Mouse (Mus musculus) spleen, adult 2 months (tissue): ENCODE data around the gene Mmd. TPM values are rescaled to one million over a fixed set of nuclear protein-coding genes. Genes with fewer than 3 reads are reported as not detected.
A peak's percentile ranks its signal among the peaks of the same experiment; 100 is the strongest.

ENCODE experiments used
- DNase-seq, 2 experiments: peaks; one replicate each; pipeline versions ENCODE4 v3.0.0 to v3.0.0-alpha.2; 2012 to 2021; ENCODE audit warnings: low spot score in 2 of 2, low read depth in 1 of 2
- H3K27ac ChIP-seq: fragments of 200-500 bp; 2 replicates; pipeline ENCODE4 v1.5.1; 2012; ENCODE audit warnings: low read length, inconsistent platforms; ENCODE audit not compliant: insufficient read depth
- H3K27me3 ChIP-seq: fragments of 200-500 bp; 2 replicates; pipeline ENCODE4 v1.6.1; 2012; ENCODE audit warnings: mild to moderate bottlenecking, moderate library complexity, low read length, inconsistent platforms; ENCODE audit not compliant: control insufficient read depth, insufficient read depth
- H3K36me3 ChIP-seq: fragments of 200-500 bp; 2 replicates; pipeline ENCODE4 v1.6.1; 2012; ENCODE audit warnings: mild to moderate bottlenecking, low read length, inconsistent platforms; ENCODE audit not compliant: control insufficient read depth, insufficient read depth
- H3K4me1 ChIP-seq: fragments of 200-500 bp; 2 replicates; pipeline ENCODE4 v1.6.1; 2011; ENCODE audit warnings: inconsistent platforms; ENCODE audit not compliant: control insufficient read depth, insufficient read depth, insufficient read length
- H3K4me3 ChIP-seq: fragments of 200-500 bp; 2 replicates; pipeline ENCODE4 v1.5.1; 2011; ENCODE audit warnings: mild to moderate bottlenecking, inconsistent platforms; ENCODE audit not compliant: insufficient read depth, insufficient read length; ENCODE audit errors: extremely low read depth
- CTCF ChIP-seq: fragments of 200-500 bp; IDR thresholded peaks from 2 replicates; pipeline ENCODE4 v1.5.1; 2011; ENCODE audit warnings: mild to moderate bottlenecking, inconsistent platforms; ENCODE audit not compliant: insufficient read depth, insufficient read length, insufficient replicate concordance; ENCODE audit errors: extremely low read depth
- POLR2A ChIP-seq: fragments of 200-500 bp; IDR thresholded peaks from 2 replicates; pipeline ENCODE4 v1.6.1; 2011; ENCODE audit warnings: low read depth, low read length, inconsistent platforms
- WGBS: fragments of 180-500 bp; shearing (Covaris S2); methylation state at CpG from one replicate; pipeline ENCODE4 v1.1.7; 2018; 5-methylcytosine and 5-hydroxymethylcytosine counted together
- polyA plus RNA-seq: library from polyadenylated mRNA; depleted of rRNA; stranded (reverse); fragments of >200 nt; gene quantifications from 2 replicates; pipeline ENCODE4 v1.2.3, GENCODE M21; 2012; rRNA removed

Gene Mmd
- 9.6 and 14.8 TPM in 2 replicates for polyA plus RNA-seq

- WGBS = under 1% methylated on average over 43 of the region's 51 CpGs
- no peaks in the 10 kb centered on the region for H3K36me3 ChIP-seq
- H3K27me3 ChIP-seq = no peaks in the 10 kb centered on the region
- DNase-seq = peak; percentile 98 to 99
- H3K4me3 ChIP-seq = peak within 1 kb of the TSS; percentile 89
- peak within 1 kb of the TSS; percentile 85 for H3K27ac ChIP-seq
- TF ChIP-seq POLR2A (peak; percentile 93), CTCF (no peak)
- peaks cover 17% of the 10 kb centered on the region for H3K4me1 ChIP-seq
These were observed at the start of gene Mmd for GRCm38 (mm10) chr11:90249025-90249650. TSS of gene Mmd (plus strand) at chr11:90249456.

GRCm38 (mm10) chr11:90200826-90201225, 48.4 kb upstream of the Mmd start:
- no peaks in the 10 kb centered on the region for H3K4me1 ChIP-seq
- 90% methylated on average over 2 of the region's 2 CpGs for WGBS
- no peak overlapping the region for H3K27ac ChIP-seq
- no peaks in the 10 kb centered on the region for H3K36me3 ChIP-seq
- H3K27me3 ChIP-seq = no peaks in the 10 kb centered on the region
- DNase-seq = no peak
- TF ChIP-seq POLR2A (no peak), CTCF (no peak)
- H3K4me3 ChIP-seq = no peak overlapping the region

- WGBS = 88% methylated on average over 7 of the region's 7 CpGs
- no peak for DNase-seq
- Histone ChIP-seq H3K27ac (no peak overlapping the region), H3K27me3 (no peaks in the 10 kb centered on the region), H3K36me3 (no peaks in the 10 kb centered on the region), H3K4me3 (no peak overlapping the region), H3K4me1 (no peaks in the 10 kb centered on the region)
- TF ChIP-seq CTCF (no peak), POLR2A (no peak)
These were observed 35.0 kb upstream of the Mmd start for GRCm38 (mm10) chr11:90214246-90214645.

- no peak for TF ChIP-seq CTCF
- no peak for TF ChIP-seq POLR2A
- no peaks in the 10 kb centered on the region for H3K36me3 ChIP-seq
- WGBS = 38% methylated on average over 6 of the region's 6 CpGs
- no peaks in the 10 kb centered on the region for H3K27me3 ChIP-seq
- no peak overlapping the region for H3K27ac ChIP-seq
- DNase-seq = no peak
- H3K4me1 ChIP-seq = peaks cover 4% of the 10 kb centered on the region; the same call in 1 of the 2 replicates
- H3K4me3 ChIP-seq = no peak overlapping the region
These were observed 29.1 kb upstream of the Mmd start for GRCm38 (mm10) chr11:90220022-90220645.

- no peak for TF ChIP-seq CTCF
- no peak for TF ChIP-seq POLR2A
- Histone ChIP-seq H3K4me3 (no peak overlapping the region), H3K27me3 (no peaks in the 10 kb centered on the region), H3K4me1 (peaks cover 4% of the 10 kb centered on the region; the same call in 1 of the 2 replicates), H3K36me3 (no peaks in the 10 kb centered on the region), H3K27ac (no peak overlapping the region)
- WGBS = 50% methylated on average over 2 of the region's 2 CpGs
- no peak for DNase-seq
These were observed 28.5 kb upstream of the Mmd start for GRCm38 (mm10) chr11:90220750-90221149.

- Histone ChIP-seq H3K4me3 (no peak overlapping the region), H3K36me3 (no peaks in the 10 kb centered on the region), H3K4me1 (peaks cover 8% of the 10 kb centered on the region; the same call in 1 of the 2 replicates), H3K27ac (peak overlapping the region; percentile 16; the same call in 1 of the 2 replicates), H3K27me3 (no peaks in the 10 kb centered on the region)
- WGBS = 1% methylated on average over 11 of the region's 11 CpGs
- no peak for TF ChIP-seq POLR2A
- TF ChIP-seq CTCF = no peak
- no peak for DNase-seq
These were observed 24.3 kb upstream of the Mmd start for GRCm38 (mm10) chr11:90224914-90225470.
